Mouse (Mus musculus) cortical plate, adult 2 months (tissue): ENCODE measurements around the gene Mnx1.

Experiments
- CTCF ChIP-seq: fragments of 200-500 bp; IDR thresholded peaks from 2 replicates; pipeline ENCODE4 v1.5.1; 2011; ENCODE audit warnings: mild to moderate bottlenecking, control low read depth, low read length; ENCODE audit not compliant: insufficient read depth; ENCODE audit errors: extremely low read depth
- POLR2A ChIP-seq: fragments of 200-500 bp; IDR thresholded peaks from 2 replicates; pipeline ENCODE4 v1.6.1; 2011; ENCODE audit warnings: mild to moderate bottlenecking, low read length, control low read depth; ENCODE audit not compliant: insufficient read depth; ENCODE audit errors: extremely low read depth

DNA sequence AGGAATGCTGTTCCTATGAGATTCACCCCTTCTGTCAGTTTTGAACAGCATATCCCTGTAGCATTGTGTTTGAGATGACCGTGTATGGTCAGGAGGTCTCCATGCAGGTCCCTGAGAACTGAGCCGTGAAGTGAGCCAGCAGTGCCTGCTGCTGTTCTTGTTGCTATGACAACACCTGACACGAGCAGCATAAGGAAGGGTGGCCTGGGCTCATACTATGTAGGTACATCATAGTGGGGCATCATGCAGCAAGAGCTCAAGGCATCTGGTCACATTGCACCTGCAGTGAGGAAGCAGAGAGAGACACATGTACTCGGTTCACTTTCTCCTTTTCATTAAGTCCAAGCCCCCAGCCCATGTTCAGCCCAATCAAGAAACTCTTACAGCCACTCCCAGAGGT lies 25.9 kb downstream of the Mnx1 start:
- no peak for TF ChIP-seq POLR2A
- TF ChIP-seq CTCF = no peak
